Mouse (Mus musculus): ENCODE measurements around the gene Rbmx2. TPM values are rescaled to one million over a fixed set of nuclear protein-coding genes. Genes with fewer than 3 reads are reported as not detected.

Gene Rbmx2
- polyA plus RNA-seq (2012; rRNA removed) = 14.4 and 16.8 TPM in 2 replicates

GRCm38 (mm10) chrX:48694864-48695371 lies at the start of gene Rbmx2:
Rbmx2 (plus strand) TSS chrX:48695004.

GRCm38 (mm10) chrX:48674171-48674570 lies 20.6 kb upstream of the Rbmx2 start, which contains the start of gene Gpr119:
Gpr119 (minus strand) TSS chrX:48674478.

Other genes starting within 250 kb of the Rbmx2 start
- gene Elf4, start 231.9 kb upstream of the Rbmx2 start, polyA plus RNA-seq (2012; rRNA removed) = 2.8 and 5.9 TPM in 2 replicates
- gene Aifm1, start 181.4 kb upstream of the Rbmx2 start, polyA plus RNA-seq (2012; rRNA removed) = 37.9 and 41.1 TPM in 2 replicates
- 71.4 and 83.6 TPM in 2 replicates for gene Rab33a, start 175.7 kb upstream of the Rbmx2 start, polyA plus RNA-seq (2012; rRNA removed)
- gene Zfp280c, start 100.5 kb upstream of the Rbmx2 start, polyA plus RNA-seq (2012; rRNA removed) = 38.5 and 39.7 TPM in 2 replicates
- gene Slc25a14, start 71.6 kb upstream of the Rbmx2 start, polyA plus RNA-seq (2012; rRNA removed) = 28.0 and 32.4 TPM in 2 replicates
- gene Gpr119, start 20.5 kb upstream of the Rbmx2 start, polyA plus RNA-seq (2012; rRNA removed) = 0.05 TPM in 1 of 2 replicates, not detected in the other
- not detected in 2 replicates for gene Gm595, start 182.7 kb downstream of the Rbmx2 start, polyA plus RNA-seq (2012; rRNA removed)